Mouse (Mus musculus): ENCODE results near the gene Swt1. TPM values are rescaled to one million over a fixed set of nuclear protein-coding genes. Genes with fewer than 3 reads are reported as not detected.
"Not testable (repeated sequence)": the region's sequence is repeated elsewhere in the genome, so short reads cannot be mapped to it uniquely, and the experiment has no call there.

The Swt1 gene
- total and polyA plus RNA-seq, 3 experiments = 1.3 to 118 (median 70.8) TPM

DNA sequence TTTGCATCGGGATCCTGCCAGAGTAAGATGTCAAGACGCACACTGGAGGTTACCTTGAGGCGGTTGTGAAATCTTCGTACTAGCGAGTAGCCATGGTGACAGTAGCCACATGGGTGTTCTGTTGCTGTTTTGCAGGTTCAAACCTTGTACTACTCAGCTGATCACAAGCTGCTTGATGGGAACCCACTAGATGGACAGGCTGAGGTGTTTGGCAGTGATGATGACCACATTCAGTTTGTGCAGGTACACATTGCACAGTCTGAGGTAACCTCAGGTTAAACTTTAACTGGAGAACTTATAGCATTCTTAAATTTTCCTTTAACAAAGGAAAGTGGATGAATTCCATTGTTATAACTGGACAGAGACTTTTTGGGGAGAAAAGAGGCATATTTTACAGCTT is 72.3 kb downstream of the Swt1 start:
- TF ChIP-seq GATA1 (IDR thresholded peaks at IDR 0.05; ENCODE audit: borderline replicate concordance, low read length) (no peak), CTCF (IDR thresholded peaks at IDR 0.05; ENCODE audit: low read depth, low read length) (no peak), TAL1 (conservative IDR thresholded peaks at IDR 0.05; ENCODE audit: low read depth, low read length) (no peak), GATA2 (IDR thresholded peaks at IDR 0.05; ENCODE audit: borderline replicate concordance, low read depth, low read length) (no peak), POLR2AphosphoS5 (IDR thresholded peaks at IDR 0.05; ENCODE audit: insufficient replicate concordance, low read depth, low read length) (peak; percentile 56; the same call in 1 of the 2 replicates)
- Histone ChIP-seq H3K36me3 (replicated peaks) (peaks cover 99% of the 10 kb centered on the region), H3K9me3 (replicated peaks) (no peaks in the 10 kb centered on the region), H3K27me3 (ENCODE audit: insufficient read depth, low read length) (no peaks in the 10 kb centered on the region), H3K4me1 (ENCODE audit: insufficient read depth, low read depth, low read length) (peaks cover 14% of the 10 kb centered on the region), H3K4me3 (ENCODE audit: low read depth, low read length) (no peak overlapping the region)
- DNase-seq (ENCODE audit: low spot score) (no peak), ATAC-seq (ENCODE audit: extremely low read depth, insufficient number of reproducible peaks, low FRiP score, poor library complexity, severe bottlenecking) (no peak)

DNA sequence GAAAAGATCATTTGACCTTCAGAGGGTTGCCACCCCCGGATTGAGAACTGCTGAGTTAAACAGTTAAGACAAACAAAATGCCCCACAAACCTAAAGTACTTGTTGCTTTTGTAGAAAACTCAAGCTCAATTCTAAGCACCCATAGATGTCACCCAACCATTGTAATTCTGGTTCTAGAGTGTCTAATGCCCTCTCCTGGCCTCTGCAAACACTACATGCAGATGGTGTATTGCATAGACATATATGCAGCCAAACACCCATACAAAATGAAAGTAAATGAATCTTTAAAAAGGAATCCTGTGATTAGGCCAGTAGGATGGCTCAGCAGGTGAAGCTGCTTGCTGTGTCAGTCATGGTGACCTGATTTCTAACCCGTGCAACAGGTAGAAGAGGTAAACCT is 75.3 kb downstream of the Swt1 start:
- ATAC-seq (ENCODE audit: extremely low read depth, insufficient number of reproducible peaks, low FRiP score, poor library complexity, severe bottlenecking) (peak; percentile 54), DNase-seq (ENCODE audit: low spot score) (peak; percentile 19)
- H3K36me3 ChIP-seq (replicated peaks) = peaks cover 94% of the 10 kb centered on the region
- TF ChIP-seq GATA2 (IDR thresholded peaks at IDR 0.05; ENCODE audit: borderline replicate concordance, low read depth, low read length) (no peak), GATA1 (IDR thresholded peaks at IDR 0.05; ENCODE audit: borderline replicate concordance, low read length) (no peak), CTCF (IDR thresholded peaks at IDR 0.05; ENCODE audit: low read depth, low read length) (peak; percentile 15; the same call in 1 of the 2 replicates), POLR2AphosphoS5 (IDR thresholded peaks at IDR 0.05; ENCODE audit: insufficient replicate concordance, low read depth, low read length) (0 out of 2 replicates have a peak, but pooled peaks have one; percentile 33), TAL1 (conservative IDR thresholded peaks at IDR 0.05; ENCODE audit: low read depth, low read length) (no peak)
- H3K9me3 ChIP-seq (replicated peaks) = no peaks in the 10 kb centered on the region
- no peaks in the 10 kb centered on the region for H3K27me3 ChIP-seq (ENCODE audit: insufficient read depth, low read length)
- peaks cover 30% of the 10 kb centered on the region for H3K4me1 ChIP-seq (ENCODE audit: insufficient read depth, low read depth, low read length)
- no peak overlapping the region for H3K4me3 ChIP-seq (ENCODE audit: low read depth, low read length)

DNA sequence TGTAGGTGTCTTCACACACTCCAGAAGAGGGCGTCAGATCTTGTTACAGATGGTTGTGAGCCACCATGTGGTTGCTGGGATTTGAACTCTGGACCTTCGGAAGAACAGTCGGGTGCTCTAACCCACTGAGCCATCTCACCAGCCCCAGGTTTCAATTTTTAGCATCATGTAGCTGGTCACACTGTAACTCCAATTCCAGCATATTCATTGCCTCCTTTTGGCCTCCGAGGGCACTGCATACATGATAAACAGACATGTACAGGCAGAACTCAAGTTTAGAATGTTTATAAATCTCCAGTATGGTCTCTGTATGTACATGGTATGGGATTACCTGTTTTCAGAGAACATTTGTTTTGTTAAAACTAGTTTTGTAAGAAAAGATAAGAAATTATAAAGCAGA is 80.0 kb downstream of the Swt1 start:
- H3K4me3 ChIP-seq (ENCODE audit: low read depth, low read length); H3K9me3 ChIP-seq (replicated peaks); ATAC-seq (ENCODE audit: extremely low read depth, insufficient number of reproducible peaks, low FRiP score, poor library complexity, severe bottlenecking); H3K27me3 ChIP-seq (ENCODE audit: insufficient read depth, low read length); DNase-seq (ENCODE audit: low spot score): not testable (repeated sequence)
- H3K4me1 ChIP-seq (ENCODE audit: insufficient read depth, low read depth, low read length) = peaks cover 50% of the 10 kb centered on the region
- peaks cover 56% of the 10 kb centered on the region for H3K36me3 ChIP-seq (replicated peaks)

DNA sequence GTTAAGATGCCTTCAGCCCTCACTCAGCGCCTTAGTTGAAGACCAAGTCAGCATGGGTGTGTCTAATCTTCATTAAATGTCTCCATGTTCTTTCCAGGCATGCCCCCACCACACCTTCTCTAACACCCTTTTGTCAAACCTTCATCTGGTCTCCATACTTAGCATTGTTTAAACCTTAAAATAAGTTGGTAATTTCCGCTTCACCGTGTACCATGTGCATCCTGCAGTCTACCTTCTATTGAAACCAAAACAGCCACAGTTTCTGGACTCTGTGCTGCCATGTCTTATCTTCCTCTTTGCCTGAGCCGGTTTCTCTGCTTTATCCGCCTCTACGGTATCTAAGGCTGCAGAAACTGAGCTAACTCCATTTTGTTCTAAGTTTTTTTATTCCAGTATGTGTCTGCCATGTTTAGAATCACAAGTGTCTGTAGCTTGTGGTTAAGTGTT is 81.6 kb downstream of the Swt1 start:
- H3K36me3 ChIP-seq (replicated peaks) = peaks cover 41% of the 10 kb centered on the region
- DNase-seq (ENCODE audit: low spot score) = no peak
- TF ChIP-seq TAL1 (conservative IDR thresholded peaks at IDR 0.05; ENCODE audit: low read depth, low read length) (no peak), GATA2 (IDR thresholded peaks at IDR 0.05; ENCODE audit: borderline replicate concordance, low read depth, low read length) (no peak), CTCF (IDR thresholded peaks at IDR 0.05; ENCODE audit: low read depth, low read length) (no peak), GATA1 (IDR thresholded peaks at IDR 0.05; ENCODE audit: borderline replicate concordance, low read length) (no peak), POLR2AphosphoS5 (IDR thresholded peaks at IDR 0.05; ENCODE audit: insufficient replicate concordance, low read depth, low read length) (no peak)
- no peaks in the 10 kb centered on the region for H3K27me3 ChIP-seq (ENCODE audit: insufficient read depth, low read length)
- H3K9me3 ChIP-seq (replicated peaks) = no peaks in the 10 kb centered on the region
- no peak for ATAC-seq (ENCODE audit: extremely low read depth, insufficient number of reproducible peaks, low FRiP score, poor library complexity, severe bottlenecking)
- peaks cover 59% of the 10 kb centered on the region for H3K4me1 ChIP-seq (ENCODE audit: insufficient read depth, low read depth, low read length)
- peak overlapping the region; percentile 86 for H3K4me3 ChIP-seq (ENCODE audit: low read depth, low read length)

DNA sequence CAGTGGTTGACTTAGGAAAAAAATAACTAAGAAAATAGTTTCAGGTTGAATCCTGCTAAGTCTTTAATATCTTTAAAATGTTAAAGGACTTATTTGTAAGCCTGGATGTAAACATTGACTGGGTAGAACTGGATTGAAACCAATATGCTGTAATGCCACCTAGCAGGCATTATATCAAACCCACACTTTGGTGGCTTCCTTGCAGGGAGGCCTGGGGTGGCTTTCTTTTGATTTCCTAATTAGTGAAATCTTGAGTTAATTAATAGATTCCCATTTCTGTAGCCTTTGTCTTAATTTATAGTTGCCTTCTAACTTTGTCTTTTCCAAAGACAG is 82.4 kb downstream of the Swt1 start:
- no peak for TF ChIP-seq GATA2 (IDR thresholded peaks at IDR 0.05; ENCODE audit: borderline replicate concordance, low read depth, low read length)
- TF ChIP-seq CTCF (IDR thresholded peaks at IDR 0.05; ENCODE audit: low read depth, low read length) = no peak
- no peak for TF ChIP-seq POLR2AphosphoS5 (IDR thresholded peaks at IDR 0.05; ENCODE audit: insufficient replicate concordance, low read depth, low read length)
- no peak for TF ChIP-seq TAL1 (conservative IDR thresholded peaks at IDR 0.05; ENCODE audit: low read depth, low read length)
- no peak for TF ChIP-seq GATA1 (IDR thresholded peaks at IDR 0.05; ENCODE audit: borderline replicate concordance, low read length)
- Histone ChIP-seq H3K27me3 (ENCODE audit: insufficient read depth, low read length) (no peaks in the 10 kb centered on the region), H3K4me3 (ENCODE audit: low read depth, low read length) (peak overlapping the region; percentile 86), H3K9me3 (replicated peaks) (no peaks in the 10 kb centered on the region), H3K36me3 (replicated peaks) (peaks cover 32% of the 10 kb centered on the region), H3K4me1 (ENCODE audit: insufficient read depth, low read depth, low read length) (peaks cover 59% of the 10 kb centered on the region)
- ATAC-seq (ENCODE audit: extremely low read depth, insufficient number of reproducible peaks, low FRiP score, poor library complexity, severe bottlenecking) = no peak
- DNase-seq (ENCODE audit: low spot score) = no peak

DNA sequence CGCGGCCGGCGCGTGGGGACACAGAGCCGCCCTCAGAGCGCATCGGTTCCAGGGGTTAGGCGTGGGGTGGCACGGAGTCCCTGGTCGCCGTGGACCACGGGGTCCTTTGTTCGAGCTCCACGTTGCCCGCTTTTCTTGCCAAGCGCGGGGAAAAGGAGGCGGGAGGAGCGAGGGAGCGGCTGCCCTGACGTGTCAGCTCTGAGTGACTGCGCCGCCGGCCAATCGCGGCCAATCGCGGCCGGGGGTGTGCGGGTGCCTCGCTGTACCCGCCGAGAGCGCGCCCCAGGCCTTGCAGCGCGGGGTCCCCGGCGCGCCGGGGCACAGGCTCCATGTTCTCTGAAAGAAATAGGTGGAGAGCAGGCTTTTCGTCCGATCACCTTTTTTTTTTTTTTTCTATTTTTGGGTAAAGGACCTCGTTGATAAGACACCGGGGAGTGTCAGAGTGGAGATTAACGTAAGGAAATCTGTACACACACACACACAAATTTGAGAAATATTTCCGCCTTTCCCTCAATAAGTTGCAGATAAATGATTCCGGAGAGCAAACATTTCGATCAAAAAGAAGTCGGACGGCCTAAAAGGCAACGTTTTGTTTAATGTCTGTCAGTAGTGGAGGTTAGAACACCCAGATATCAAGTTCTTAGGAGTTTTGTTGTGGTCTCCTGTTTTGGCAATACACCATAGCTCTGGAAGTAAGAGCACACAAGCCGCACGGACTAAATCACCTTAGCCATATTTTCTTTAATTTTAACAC is 83.0 kb downstream of the Swt1 start:
- no peak for TF ChIP-seq GATA2 (IDR thresholded peaks at IDR 0.05; ENCODE audit: borderline replicate concordance, low read depth, low read length)
- TF ChIP-seq TAL1 (conservative IDR thresholded peaks at IDR 0.05; ENCODE audit: low read depth, low read length) = no peak
- TF ChIP-seq CTCF (IDR thresholded peaks at IDR 0.05; ENCODE audit: low read depth, low read length) = no peak
- TF ChIP-seq POLR2AphosphoS5 (IDR thresholded peaks at IDR 0.05; ENCODE audit: insufficient replicate concordance, low read depth, low read length) = no peak
- TF ChIP-seq GATA1 (IDR thresholded peaks at IDR 0.05; ENCODE audit: borderline replicate concordance, low read length) = no peak
- peak; percentile 32; the same call in 1 of the 2 replicates for ATAC-seq (ENCODE audit: extremely low read depth, insufficient number of reproducible peaks, low FRiP score, poor library complexity, severe bottlenecking)

More for the DNA sequence above, 83.0 kb downstream of the Swt1 start:
- H3K36me3 ChIP-seq (replicated peaks) = peaks cover 26% of the 10 kb centered on the region
- peaks cover 55% of the 10 kb centered on the region for H3K4me1 ChIP-seq (ENCODE audit: insufficient read depth, low read depth, low read length)
- H3K4me3 ChIP-seq (ENCODE audit: low read depth, low read length) = peak overlapping the region; percentile 86
- no peaks in the 10 kb centered on the region for H3K9me3 ChIP-seq (replicated peaks)
- no peaks in the 10 kb centered on the region for H3K27me3 ChIP-seq (ENCODE audit: insufficient read depth, low read length)
- DNase-seq (ENCODE audit: low spot score) = peak; percentile 98

Data from G1E (cell line).